Mouse (Mus musculus) C2C12 (cell line): ENCODE results near the gene Tnfaip2. TPM values are rescaled to one million over a fixed set of nuclear protein-coding genes. Genes with fewer than 3 reads are reported as not detected.

ENCODE experiments used
- H3K27me3 ChIP-seq: one replicate; pipeline ENCODE4 v1.6.1; 2011; ENCODE audit not compliant: control insufficient read depth, insufficient read depth, insufficient read length
- H3K36me3 ChIP-seq: one replicate; pipeline ENCODE4 v1.6.1; 2011; ENCODE audit not compliant: control insufficient read depth, insufficient read depth
- H3K4me3 ChIP-seq: one replicate; pipeline ENCODE4 v1.5.1; 2011; ENCODE audit warnings: mild to moderate bottlenecking, control low read depth; ENCODE audit not compliant: poor library complexity, insufficient read depth, severe bottlenecking
- H3K79me2 ChIP-seq: one replicate; pipeline ENCODE4 v1.6.1; 2011; ENCODE audit not compliant: control insufficient read depth, insufficient read depth
- H3K79me3 ChIP-seq: one replicate; pipeline ENCODE4 v1.6.1; 2011; ENCODE audit warnings: low read depth, control low read depth
- H3ac ChIP-seq: one replicate; pipeline ENCODE3; 2011; ENCODE audit warnings: low read depth; ENCODE audit not compliant: control insufficient read depth, insufficient read length
- CEBPB ChIP-seq: IDR thresholded peaks from one replicate; pipeline ENCODE4 v1.6.1; 2011; ENCODE audit warnings: low read depth, mild to moderate bottlenecking, control low read depth, moderate library complexity
- CTCF ChIP-seq: IDR thresholded peaks from one replicate; pipeline ENCODE4 v1.5.1; 2011; ENCODE audit not compliant: control insufficient read depth, insufficient read depth, insufficient read length
- FOSL1 ChIP-seq: IDR thresholded peaks from one replicate; pipeline ENCODE4 v1.8.0; 2011; ENCODE audit warnings: mild to moderate bottlenecking, low read length; ENCODE audit not compliant: poor library complexity, insufficient read depth, severe bottlenecking
- MAX ChIP-seq: IDR thresholded peaks from one replicate; pipeline ENCODE4 v1.6.1; 2011; ENCODE audit warnings: mild to moderate bottlenecking, control low read depth
- MYOD1 ChIP-seq: IDR thresholded peaks from one replicate; pipeline ENCODE4 v1.6.1; 2011; ENCODE audit warnings: low read depth; ENCODE audit not compliant: control insufficient read depth, insufficient read length
- MYOG ChIP-seq: IDR thresholded peaks from one replicate; pipeline ENCODE4 v1.6.1; 2011; ENCODE audit not compliant: control insufficient read depth, insufficient read length; ENCODE audit errors: extremely low read depth
- USF1 ChIP-seq: IDR thresholded peaks from one replicate; pipeline ENCODE4 v1.6.1; 2011; ENCODE audit warnings: low read depth, mild to moderate bottlenecking, control low read depth, moderate library complexity
- polyA plus RNA-seq: library from polyadenylated mRNA; unstranded; fragments of >200 nt; fragmentation: generic; extraction: Trizol; gene quantifications from one replicate; pipeline ENCODE4 v1.2.1, GENCODE M21; 2012; ENCODE audit warnings: missing spikeins

Gene Tnfaip2
- polyA plus RNA-seq, 1 experiment = 119 TPM

DNA sequence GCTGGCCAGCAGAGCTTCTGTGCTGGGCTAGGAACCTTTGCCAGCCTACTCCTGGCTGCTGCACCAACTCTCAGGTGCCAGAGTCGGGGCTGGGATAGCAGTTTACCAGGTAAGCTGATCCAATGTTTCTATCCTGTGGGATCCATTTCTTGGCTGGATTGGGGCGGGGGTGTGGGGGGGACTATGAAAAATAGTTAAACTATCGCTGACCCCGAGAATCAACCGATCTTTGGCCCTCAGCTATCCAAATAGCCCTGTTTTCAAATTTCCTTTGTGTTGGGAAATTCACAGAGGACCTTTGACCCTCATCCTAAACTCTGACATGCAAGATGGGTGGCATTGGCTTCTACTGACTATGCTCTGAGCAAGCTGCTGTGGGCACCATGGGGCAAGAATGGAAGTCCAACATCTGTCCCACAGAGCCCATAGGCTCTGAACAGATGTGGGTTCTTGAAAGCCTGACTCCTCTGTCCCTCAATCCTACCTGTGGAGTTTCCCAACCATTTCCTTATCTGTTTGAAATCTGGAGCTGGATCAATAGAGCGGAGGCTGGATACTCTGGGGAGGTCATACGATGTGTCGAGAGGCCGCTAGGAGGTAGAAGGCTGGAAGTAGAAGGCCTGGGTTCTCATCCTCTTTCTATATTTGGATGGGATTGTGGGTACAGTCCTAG is 1.4 kb upstream of the Tnfaip2 start:
- TF ChIP-seq CTCF = no peak
- TF ChIP-seq CEBPB = no peak
- Histone ChIP-seq H3ac (no peak overlapping the region), H3K27me3 (no peaks in the 10 kb centered on the region), H3K79me2 (peaks cover 34% of the 10 kb centered on the region), H3K79me3 (peaks cover 22% of the 10 kb centered on the region), H3K4me3 (no peak overlapping the region), H3K36me3 (peaks cover 11% of the 10 kb centered on the region)

DNA sequence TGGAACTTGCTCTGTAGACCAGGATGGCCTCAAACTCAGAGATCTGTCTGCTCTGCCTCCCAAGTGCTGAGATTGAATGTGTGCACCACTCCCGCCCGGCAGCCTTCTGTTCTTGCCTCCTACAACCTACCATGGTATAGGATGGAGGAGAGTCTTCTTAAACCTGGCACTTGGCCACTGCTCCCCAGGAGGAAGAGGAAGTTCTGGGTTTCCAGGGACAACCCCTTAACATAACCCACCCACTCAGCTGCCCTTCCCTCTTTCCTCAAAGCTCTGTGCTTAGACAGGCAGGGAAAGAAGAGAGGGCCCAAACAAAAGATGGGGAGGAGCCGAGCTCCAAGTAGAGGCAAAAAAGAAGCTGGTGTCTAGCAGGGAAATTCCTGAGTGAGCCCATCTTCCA is 746 bp upstream of the Tnfaip2 start:
- no peaks in the 10 kb centered on the region for H3K27me3 ChIP-seq
- peaks cover 41% of the 10 kb centered on the region for H3K79me2 ChIP-seq
- H3K79me3 ChIP-seq = peaks cover 28% of the 10 kb centered on the region
- TF ChIP-seq FOSL1 (no peak), CTCF (no peak), MYOD1 (no peak), USF1 (no peak), CEBPB (no peak), MAX (no peak), MYOG (no peak)
- H3K36me3 ChIP-seq = peaks cover 18% of the 10 kb centered on the region
- H3ac ChIP-seq = no peak overlapping the region
- H3K4me3 ChIP-seq = no peak overlapping the region

DNA sequence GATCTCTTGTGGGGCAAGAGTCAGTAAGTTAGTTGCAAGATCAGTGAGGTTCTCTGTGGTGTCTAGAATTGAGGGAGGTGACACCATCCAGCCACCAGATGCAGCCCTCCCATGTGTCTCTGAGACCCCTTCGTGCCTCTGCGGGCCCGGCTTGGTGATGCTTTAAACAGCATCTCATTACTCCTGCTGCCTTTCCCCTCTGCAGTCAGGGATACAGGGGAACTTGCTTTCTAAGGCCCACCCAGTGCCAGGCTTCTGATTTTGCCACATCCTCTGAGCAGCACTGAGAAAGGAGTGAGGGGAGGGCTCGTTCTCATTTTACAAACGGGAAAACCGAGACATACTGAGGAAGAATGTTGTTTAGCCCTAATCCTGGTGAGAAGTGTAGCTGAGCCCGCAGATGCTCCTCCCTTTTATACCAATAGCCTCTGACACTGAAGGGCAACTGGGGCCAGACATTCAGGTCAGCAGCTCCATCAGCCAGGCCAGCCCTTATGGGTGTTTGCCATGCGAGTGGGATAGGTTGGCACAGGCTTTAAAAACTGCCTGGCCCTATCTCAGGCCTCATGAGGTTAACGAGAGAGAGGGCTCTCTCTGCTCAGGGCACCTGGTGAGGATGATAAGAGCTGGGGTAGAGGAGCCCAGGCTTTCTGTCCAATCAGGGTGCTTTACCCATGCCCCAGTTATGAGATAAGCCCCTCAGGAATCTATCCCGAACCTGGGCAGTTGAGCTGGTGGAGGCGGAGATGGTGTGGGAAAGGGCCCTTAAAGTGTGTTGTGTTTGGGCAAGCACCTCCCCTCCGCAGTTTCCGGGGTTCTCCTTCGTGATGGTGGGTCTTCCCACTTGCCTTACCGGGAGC is 972 bp downstream of the Tnfaip2 start:
- TF ChIP-seq MAX (no peak), CEBPB (no peak), MYOD1 (no peak), CTCF (no peak), FOSL1 (no peak), MYOG (no peak), USF1 (no peak)
- Histone ChIP-seq H3K4me3 (peak overlapping the region; percentile 55), H3K79me3 (peaks cover 33% of the 10 kb centered on the region), H3K79me2 (peaks cover 59% of the 10 kb centered on the region), H3K36me3 (peaks cover 23% of the 10 kb centered on the region), H3K27me3 (no peaks in the 10 kb centered on the region), H3ac (peak overlapping the region; percentile 74)

DNA sequence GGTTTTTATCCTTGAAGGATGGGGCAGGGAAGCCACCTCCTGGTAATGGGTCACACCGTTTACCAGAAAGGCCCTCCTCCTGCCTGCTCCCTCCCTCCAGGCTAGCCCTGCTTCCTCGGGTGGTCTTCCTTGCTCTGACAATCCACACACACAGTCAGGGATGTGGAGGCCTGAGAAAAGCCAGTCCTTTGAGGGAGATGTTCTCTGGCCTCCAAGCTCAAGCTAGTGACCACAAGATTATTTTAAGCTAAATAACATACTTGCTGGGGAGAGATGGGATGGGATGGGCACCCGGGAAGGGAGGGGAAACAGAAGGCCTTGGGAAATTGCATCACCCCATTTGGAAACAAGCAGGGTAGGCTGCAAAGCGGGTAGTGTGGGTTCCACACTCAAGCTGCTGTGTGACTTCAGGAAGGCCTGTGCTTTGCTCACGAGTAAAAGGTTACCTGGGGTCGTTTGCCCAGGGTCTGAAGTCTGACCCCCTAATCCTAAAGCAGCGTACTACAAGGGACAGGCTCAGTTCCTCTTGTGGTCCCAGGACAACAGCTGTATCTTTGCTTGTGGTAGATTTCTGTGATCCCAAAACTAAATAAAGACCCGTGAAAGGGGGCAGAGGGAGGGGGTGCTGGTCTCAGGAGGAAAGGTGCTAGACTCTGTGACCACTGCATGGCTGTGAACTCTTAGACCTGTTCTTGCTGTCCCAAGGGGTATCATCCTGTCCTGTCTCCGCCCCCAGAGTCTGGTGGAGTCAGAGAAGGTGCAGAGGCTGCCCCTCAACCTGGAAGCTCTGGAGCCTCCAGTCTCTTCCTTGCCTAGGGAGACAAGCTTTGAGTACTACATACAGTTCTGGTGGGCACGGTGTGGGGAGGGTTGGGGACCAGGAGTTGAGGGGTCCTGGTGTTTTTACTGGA is 1.9 kb downstream of the Tnfaip2 start:
- H3K4me3 ChIP-seq = peak overlapping the region; percentile 55
- TF ChIP-seq CTCF = no peak
- TF ChIP-seq MYOG = no peak
- no peak for TF ChIP-seq MAX
- TF ChIP-seq USF1 = no peak
- peak; percentile 89 for TF ChIP-seq CEBPB
- no peak for TF ChIP-seq FOSL1
- no peaks in the 10 kb centered on the region for H3K27me3 ChIP-seq
- H3K79me3 ChIP-seq = peaks cover 33% of the 10 kb centered on the region
- peak overlapping the region; percentile 74 for H3ac ChIP-seq
- H3K79me2 ChIP-seq = peaks cover 66% of the 10 kb centered on the region
- peaks cover 30% of the 10 kb centered on the region for H3K36me3 ChIP-seq

DNA sequence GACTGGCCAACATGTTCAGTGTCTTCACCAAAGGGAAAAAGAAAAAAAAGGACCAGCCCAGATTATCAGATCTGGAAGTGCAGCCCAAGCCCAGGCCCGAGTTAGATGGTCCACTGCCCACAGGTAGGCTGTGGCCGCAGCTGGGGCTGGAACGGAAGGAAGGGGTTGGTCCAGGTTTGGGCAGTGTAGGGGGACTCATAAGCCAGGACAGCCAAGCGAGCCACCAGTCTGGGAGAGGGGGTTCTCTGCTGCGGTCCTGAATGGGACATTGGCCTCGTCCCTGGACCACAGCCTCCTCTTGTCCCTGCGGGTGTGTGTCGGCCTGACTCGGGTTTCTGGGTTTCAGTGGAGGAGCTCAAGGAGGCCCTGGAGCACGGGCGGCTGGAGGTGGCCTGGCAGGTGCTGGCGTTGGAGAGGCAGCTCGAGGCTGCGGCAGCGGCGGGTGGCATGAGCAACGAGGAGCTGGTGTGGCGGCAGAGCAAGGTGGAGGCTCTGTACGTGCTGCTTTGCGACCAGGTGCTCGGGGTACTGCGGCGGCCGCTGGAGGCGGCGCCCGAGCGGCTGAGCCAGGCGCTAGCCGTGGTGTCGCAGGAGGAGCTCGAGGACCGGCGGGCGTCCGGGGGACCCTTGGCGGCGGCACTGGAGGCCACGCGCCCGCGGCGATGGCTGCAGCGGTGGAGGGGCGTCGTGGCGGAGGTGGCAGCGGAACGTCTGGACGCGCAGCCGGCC is 3.1 kb downstream of the Tnfaip2 start:
- Histone ChIP-seq H3K79me3 (peaks cover 33% of the 10 kb centered on the region), H3ac (peak overlapping the region; percentile 47), H3K79me2 (peaks cover 73% of the 10 kb centered on the region), H3K27me3 (no peaks in the 10 kb centered on the region), H3K36me3 (peaks cover 39% of the 10 kb centered on the region), H3K4me3 (peak overlapping the region; percentile 11)
- no peak for TF ChIP-seq FOSL1
- TF ChIP-seq CTCF = no peak
- no peak for TF ChIP-seq USF1
- TF ChIP-seq MYOG = no peak
- TF ChIP-seq CEBPB = no peak
- TF ChIP-seq MAX = no peak
- no peak for TF ChIP-seq MYOD1
